Mouse (Mus musculus): ENCODE data around the gene Atp2c2. TPM values are rescaled to one million over a fixed set of nuclear protein-coding genes. Genes with fewer than 3 reads are reported as not detected.

Gene Atp2c2
- total RNA-seq (2021): not detected

GRCm38 (mm10) chr8:119699549-119700134 is at the start of gene Atp2c2:
TSS of gene Atp2c2 (plus strand) at chr8:119700009.
- DNase-seq: no peak

DNA sequence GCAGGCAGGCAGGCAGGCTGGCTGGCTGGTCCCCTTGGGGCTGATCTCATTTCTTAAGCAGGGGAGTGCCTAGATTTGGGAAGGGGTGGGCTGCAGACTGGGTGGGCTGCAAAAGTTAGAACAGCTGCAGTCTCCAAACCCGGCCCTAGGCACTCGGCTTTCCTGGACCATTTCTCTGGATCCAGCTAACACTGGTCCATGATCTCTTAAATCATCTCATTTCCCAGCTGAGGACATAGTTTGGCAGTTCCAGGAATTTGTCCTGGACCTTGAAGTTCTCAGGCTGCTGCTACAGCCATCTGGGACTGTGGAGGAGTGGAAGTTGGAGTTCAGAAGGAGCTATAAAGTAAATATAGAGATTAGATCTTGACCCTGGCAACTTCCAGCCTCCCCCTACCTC is 48.5 kb upstream of the Atp2c2 start:
- DNase-seq: no peak

DNA sequence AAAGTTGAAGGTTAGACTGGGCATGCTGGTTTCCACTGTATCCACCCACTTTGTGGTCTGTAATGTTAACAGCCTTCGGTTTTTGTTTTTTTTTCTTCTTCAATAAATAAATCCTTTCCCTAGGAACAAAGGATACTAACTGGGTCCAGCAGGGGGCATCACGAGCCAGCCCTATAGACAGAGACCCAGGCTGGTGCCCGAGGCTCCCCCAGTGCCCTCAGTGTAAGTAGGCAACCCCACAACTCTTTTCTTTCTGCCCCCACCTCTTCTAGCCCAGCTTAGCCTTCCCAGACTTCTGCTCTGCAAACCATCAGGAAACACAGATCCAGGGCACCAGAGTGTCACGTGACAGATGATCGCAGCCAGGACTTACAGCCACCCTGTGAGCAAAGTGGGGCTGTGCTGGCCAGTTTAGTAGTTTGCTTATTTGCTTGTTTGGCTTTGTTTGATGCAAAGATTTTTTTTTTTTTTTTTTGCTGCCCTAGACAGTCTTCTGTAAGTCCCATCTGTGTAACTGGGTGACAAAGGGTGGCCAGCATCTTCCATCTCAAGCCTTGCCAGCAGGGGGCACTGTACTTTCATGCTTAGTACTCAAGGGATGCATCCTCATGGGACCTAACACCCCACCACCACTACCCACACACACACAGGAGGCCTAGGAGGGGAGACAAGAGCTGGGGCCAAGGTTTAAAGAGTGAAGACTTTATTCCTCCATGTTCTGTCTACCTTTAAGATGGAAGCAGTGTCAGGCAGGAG is 42.9 kb upstream of the Atp2c2 start:
- peak; percentile 73 for DNase-seq

DNA sequence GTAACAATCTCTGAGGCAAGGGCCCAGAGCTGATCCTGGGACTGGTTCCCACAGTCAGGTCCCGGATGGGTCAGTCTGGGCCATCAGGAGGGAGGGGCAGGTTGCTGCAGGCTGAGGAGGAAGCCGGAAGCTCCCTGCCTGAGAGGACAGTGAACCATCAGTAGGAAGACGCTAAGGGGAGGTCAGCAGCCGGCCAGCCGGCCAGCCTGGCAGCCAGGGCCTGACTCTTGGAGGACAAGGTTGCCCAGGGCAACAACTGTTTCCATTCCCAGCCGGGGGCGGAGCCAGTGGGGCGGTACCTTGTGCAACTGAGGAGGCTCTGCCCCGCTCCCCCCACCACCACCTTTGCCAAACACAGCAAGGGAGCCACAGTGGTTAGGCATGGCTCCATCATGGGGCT is 38.7 kb upstream of the Atp2c2 start:
- peak; percentile 77 for DNase-seq

DNA sequence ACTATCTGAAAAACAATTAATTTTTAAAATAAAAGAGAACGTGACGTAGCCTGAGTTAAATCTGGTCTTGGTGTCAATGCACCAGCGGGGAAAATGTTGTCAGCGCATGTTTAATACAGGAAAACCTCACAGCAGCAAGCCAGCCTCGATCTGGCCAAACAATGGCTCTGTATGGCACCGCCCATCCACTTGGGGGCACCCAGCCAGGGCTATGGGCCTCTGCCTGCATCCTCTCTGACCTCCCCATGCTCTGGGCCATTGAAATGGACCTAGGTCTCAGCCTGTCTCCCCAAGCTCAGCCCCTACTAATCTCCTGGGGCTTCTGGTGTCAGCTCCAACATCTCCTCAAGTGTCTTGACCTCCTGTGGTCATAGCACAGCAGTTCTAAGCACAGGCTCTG is 37.9 kb upstream of the Atp2c2 start:
- DNase-seq: peak; percentile 33

- no peak for DNase-seq
Observed at GRCm38 (mm10) chr8:119663440-119663839, 36.4 kb upstream of the Atp2c2 start.

DNA sequence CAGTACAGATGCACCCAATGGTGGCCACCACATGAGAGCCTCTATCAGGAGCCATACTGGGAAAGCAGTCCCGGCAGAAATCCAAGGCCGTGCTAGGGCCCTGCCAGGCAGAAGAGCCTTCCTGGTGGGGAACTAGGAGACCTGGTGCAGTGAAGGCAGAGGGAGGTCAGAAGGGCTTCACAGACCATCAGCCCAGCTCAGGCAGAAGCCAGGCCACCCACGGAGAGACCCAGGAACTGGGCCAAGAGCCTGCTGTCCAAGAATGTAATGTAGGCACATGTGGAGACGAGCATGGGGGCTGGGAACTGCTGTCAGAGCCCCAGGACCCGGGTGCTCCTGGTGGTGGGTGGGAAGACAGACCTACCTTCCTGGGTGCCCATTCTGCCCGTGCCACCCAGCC is 34.5 kb upstream of the Atp2c2 start:
- DNase-seq: peak; percentile 73

- DNase-seq: peak; percentile 63
Observed at GRCm38 (mm10) chr8:119666219-119666951, 33.4 kb upstream of the Atp2c2 start, which contains the start of gene Wfdc1. TSS of gene Wfdc1 (plus strand) at chr8:119666365.

- no peak for DNase-seq
Observed at GRCm38 (mm10) chr8:119668447-119668846, 31.4 kb upstream of the Atp2c2 start.

DNA sequence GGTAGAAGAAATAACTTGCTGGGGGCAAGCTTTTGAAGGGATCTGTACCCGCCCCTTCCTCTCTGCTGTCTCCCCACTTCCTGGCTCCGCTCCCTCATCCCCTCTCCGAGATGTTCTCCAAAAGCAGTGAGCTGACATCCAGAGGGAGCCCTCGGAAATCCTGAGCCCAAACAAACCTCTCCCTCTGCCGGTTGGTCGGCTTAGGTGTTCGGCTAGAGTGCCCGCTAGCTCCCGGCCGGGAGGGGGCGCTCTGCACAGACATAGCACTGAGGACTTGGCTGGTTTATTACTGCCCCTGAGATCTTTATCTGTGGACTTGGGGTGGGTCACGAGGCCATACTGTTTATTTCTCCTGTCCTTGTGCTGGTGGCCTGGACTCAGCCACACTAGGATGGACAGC is 30.5 kb upstream of the Atp2c2 start:
- DNase-seq: peak; percentile 44

DNA sequence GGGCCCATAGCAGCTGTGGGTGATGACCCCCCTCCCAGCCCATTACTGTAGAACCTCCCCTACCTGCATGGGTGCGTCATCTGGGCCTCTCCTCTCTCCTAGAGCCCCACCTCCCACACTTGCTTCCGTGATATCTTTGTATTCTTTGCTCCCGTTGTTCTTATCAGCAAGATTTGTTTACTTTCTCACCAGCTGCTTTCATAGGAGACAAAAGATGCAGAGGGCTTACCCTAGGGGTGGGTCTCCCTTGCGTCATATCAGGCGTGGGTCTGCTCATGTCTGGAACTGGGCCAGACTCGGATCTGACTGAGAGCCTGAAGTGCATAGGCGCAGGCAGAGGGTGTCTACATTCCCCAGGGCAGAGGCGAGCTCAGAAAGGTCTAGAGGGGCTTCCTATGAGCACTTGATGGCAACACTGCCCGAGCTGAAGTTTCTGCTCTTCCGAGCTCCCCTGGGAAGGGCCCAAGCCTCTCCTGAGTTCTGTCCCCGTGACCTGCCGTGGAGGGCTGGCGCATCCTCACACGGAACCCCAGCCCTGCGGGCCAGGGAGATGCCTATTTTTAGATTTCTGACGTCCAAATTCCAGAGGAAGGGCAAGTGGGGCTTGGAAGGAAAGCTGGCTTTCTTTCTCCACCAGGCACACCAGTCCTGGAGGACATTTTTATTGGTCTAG is 29.3 kb upstream of the Atp2c2 start:
- DNase-seq: peak; percentile 80

DNA sequence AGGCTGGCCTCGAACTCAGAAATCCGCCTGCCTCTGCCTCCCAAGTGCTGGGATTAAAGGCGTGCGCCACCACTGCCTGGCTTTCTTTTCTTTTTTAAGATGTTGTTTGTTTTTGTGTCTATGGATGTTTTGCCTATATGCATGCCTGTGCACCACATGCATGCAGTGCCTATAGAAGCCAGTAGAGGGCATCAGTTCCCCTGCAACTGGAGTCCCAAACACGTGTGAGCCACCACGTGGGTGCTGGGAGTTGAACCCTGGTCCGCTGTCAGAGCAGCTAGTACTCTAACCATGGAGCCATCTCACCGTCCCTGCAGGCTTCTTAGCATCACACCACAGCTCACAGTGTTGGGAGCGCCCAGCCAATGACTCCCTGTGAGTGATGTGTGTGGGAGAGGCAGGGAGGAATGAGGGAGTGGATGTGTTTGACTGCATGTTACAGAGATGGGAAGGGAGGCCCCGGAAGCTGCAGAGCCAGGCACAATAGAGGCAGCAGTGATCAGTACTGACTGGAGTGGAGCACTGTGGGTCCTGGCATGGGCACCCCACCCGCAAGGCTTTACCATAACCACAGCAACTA is 25.7 kb upstream of the Atp2c2 start:
- DNase-seq: no peak

DNA sequence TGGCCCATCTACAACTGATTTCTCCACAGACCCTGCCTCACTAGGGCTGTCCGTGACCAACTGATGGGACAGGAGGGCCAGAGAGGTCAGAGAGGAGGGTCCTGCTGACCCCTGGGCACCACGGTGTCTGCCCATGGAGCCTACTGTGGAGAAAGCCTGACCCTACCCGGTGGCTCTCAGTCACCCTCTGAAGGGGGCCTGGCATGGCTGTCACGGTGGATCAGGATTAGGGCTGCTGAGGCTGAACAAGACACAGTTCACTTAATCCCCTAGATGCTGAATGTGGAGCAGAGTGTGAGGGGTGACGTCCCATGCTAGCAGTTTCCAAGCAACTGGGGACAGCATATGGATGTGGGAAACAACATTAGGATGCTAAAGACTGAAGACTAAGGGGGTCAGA is 24.4 kb upstream of the Atp2c2 start:
- no peak for DNase-seq

DNA sequence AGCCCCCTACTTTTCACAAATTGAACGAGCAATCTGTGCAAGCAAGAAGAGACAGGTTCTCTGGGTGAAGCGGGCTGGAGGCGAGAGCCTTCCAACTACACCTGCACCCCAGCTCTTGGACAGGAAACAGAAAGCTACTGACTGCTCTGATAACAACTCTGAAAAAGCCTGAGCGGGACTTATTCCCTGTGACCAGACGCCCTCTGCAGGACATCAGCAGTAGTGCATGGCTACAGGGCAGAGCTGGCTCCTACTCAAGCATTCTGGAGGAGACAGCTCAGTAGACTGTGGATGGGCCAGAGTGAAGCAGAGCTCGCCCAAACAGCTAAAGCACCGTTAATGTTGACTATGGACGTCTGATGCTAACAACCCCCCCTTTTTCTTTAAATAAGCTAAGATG is 23.4 kb upstream of the Atp2c2 start:
- DNase-seq: peak; percentile 95

DNA sequence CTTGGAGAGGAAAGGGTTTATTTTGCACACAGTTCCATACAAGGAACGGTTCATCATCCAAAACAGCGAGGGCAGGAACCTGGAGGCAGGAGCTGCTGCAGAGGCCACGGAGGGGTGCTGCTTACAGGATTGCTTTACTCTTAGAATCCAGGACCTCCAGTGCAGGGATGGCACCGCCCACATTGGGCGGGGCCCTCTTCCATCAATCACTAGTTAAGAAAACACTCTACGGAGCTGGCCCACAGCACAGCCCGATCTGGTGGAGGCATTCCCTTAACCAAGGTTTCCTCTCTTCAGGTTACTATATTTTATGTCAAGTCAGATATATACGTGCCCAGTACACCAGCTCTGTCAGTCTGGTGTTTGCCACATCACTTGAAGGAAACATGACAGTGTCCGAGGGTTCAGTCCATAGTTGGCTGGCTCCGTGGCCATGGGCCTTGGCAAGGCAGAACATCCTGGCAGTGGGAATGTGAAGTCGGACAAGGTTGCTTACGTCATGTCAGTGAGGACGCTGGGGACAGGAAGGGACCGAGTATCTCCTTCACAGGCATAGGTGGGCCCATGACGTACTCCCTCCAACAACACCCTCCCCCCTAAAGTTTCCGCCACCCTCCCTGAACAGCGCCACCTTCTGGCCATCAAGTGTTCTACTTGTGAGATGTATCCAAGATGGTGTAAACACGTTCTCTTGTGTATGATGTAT is 21.5 kb upstream of the Atp2c2 start:
- peak; percentile 63 for DNase-seq

- DNase-seq: no peak
Observed at GRCm38 (mm10) chr8:119679184-119679583, 20.6 kb upstream of the Atp2c2 start.

DNA sequence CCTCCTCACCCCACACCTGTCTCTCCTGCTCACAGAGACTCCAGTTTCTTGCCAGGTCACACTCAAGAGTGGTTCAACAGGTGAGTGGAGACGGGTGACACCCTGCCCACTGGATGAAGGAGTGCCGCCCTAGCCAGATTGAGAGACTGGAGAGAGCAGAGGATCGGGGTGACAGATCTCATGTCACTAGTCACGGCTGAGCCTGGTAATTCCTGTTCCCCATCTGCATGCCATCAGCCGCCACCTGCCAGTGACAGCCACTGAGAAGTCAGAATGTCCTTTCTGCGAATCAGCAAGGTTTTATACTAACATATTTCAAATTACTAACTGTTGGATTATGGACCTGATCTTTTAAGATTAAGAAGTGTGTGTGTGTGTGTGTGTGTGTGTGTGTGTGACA is 9.2 kb upstream of the Atp2c2 start:
- no peak for DNase-seq

- DNase-seq: no peak
Observed at GRCm38 (mm10) chr8:119691989-119692388, 7.8 kb upstream of the Atp2c2 start.

GRCm38 (mm10) chr8:119694696-119695095 is 5.1 kb upstream of the Atp2c2 start:
- no peak for DNase-seq

DNA sequence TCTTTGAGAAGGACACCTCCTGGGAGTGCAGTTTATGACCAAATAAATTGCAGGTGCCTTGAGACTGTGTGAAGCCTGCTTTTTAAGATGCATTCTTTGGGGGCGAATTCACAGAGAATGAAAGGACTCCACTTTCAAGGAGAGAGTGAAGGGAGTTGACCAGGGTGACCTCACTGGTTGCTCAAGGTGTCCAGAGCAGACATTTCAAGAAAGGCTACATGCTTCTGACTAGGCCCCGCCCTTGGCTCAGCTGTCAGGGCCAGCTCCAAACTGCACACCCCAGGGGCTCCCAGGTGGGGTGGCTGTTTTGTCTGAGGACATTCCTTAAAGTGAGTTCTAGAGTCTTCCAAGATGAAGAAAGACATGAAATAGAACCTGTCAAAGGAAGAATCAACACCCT is 2.6 kb upstream of the Atp2c2 start:
- no peak for DNase-seq

DNA sequence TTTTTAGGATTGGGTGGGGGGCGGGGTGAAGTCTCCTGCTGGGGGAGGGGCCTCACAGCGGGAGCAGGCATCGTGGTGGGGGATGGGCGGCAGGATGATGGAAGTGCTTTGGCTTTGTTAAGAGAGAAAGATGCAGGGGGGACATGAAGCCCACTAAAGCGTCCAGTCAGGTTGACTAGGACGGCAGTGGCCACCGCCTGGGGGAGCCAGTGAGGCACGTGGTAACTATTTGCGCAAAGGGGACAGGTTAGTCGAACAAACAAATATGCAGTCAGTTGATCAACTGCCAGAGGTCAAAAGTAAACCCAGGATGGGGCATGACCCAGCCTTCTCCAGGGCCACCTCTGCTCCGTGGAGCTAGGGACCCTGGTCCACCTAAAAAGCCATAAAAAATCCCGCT is 849 bp upstream of the Atp2c2 start:
- DNase-seq: peak; percentile 74

GRCm38 (mm10) chr8:119702965-119703364 is 3.2 kb downstream of the Atp2c2 start:
- DNase-seq: no peak
